Mouse (Mus musculus): Measurements from ENCODE around the gene Fam219a.

- no peak for TF ChIP-seq CTCF (IDR thresholded peaks at IDR 0.05; ENCODE audit: control insufficient read depth, insufficient read depth, insufficient read length)
- TF ChIP-seq CEBPB (IDR thresholded peaks at IDR 0.05; ENCODE audit: low read depth): no peak
Measured at GRCm38 (mm10) chr4:41615661-41616599, 46.6 kb upstream of the Fam219a start.

Data from C2C12 (cell line).